Mouse (Mus musculus): ENCODE measurements around the gene Acad9. TPM values are rescaled to one million over a fixed set of nuclear protein-coding genes. Genes with fewer than 3 reads are reported as not detected.
"Not testable (repeated sequence)": the region's sequence is repeated elsewhere in the genome, so short reads cannot be mapped to it uniquely, and the experiment has no call there.

Acad9 gene
- polyA plus RNA-seq, 1 experiment = 13.0 TPM

DNA sequence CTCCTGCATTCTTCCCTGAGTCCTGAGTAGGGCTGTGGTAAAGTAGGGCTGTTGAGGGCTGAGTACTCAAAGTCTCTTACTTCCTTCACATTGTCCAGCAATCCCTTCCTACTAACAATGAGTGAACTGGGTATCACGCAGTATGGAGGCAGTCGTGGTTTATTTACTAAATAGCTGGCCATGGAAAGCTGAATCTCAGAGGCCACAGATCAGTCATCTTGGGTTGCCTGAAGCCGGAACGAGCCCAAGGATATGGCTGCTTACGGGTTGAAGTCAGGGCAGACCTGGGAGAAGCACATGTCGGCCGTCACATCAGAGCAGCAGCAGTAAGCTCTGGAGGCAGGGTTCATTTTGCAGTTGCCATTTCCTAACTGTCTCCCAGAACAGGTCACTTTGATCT is 17.6 kb downstream of the Acad9 start:
- Histone ChIP-seq H3K27ac (ENCODE audit: insufficient read depth, low read depth, low read length) (no peak overlapping the region), H3K4me3 (ENCODE audit: insufficient read depth, low read length) (no peak overlapping the region), H3K4me1 (ENCODE audit: control insufficient read depth, insufficient read depth, low read length) (no peaks in the 10 kb centered on the region)
- no peak for TF ChIP-seq POLR2A (IDR thresholded peaks at IDR 0.05; ENCODE audit: borderline replicate concordance, low read depth, low read length)
- TF ChIP-seq CTCF (IDR thresholded peaks at IDR 0.05; ENCODE audit: low read depth, low read length) = no peak

DNA sequence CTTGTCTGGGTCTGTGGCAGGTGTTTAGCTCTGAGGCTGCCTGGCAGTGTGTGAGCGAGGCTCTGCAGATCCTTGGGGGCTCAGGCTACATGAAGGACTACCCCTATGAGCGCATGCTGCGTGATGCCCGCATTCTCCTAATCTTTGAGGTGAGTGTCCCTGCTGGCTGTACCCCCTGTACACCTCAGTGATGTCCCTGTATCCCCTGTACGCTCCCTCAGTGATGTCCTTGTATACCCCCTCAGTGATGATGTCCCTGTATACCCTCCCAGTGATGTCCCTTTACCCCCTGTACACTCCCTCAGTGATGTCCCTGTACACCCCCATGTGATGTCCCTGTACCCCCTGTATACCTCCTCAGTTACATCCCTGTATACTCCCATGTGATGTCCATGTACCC is 19.6 kb downstream of the Acad9 start:
- Histone ChIP-seq H3K4me1 (ENCODE audit: control insufficient read depth, insufficient read depth, low read length) (no peaks in the 10 kb centered on the region), H3K27ac (ENCODE audit: insufficient read depth, low read depth, low read length) (no peak overlapping the region), H3K4me3 (ENCODE audit: insufficient read depth, low read length) (no peak overlapping the region)
- TF ChIP-seq POLR2A (IDR thresholded peaks at IDR 0.05; ENCODE audit: borderline replicate concordance, low read depth, low read length) (no peak), CTCF (IDR thresholded peaks at IDR 0.05; ENCODE audit: low read depth, low read length) (no peak)

- TF ChIP-seq POLR2A (IDR thresholded peaks at IDR 0.05; ENCODE audit: borderline replicate concordance, low read depth, low read length) = no peak
- TF ChIP-seq CTCF (IDR thresholded peaks at IDR 0.05; ENCODE audit: low read depth, low read length) = no peak
- H3K27ac ChIP-seq (ENCODE audit: insufficient read depth, low read depth, low read length) = no peak overlapping the region
- H3K4me3 ChIP-seq (ENCODE audit: insufficient read depth, low read length) = no peak overlapping the region
- no peaks in the 10 kb centered on the region for H3K4me1 ChIP-seq (ENCODE audit: control insufficient read depth, insufficient read depth, low read length)
These were observed 21.8 kb downstream of the Acad9 start for GRCm38 (mm10) chr3:36087591-36087990.

DNA sequence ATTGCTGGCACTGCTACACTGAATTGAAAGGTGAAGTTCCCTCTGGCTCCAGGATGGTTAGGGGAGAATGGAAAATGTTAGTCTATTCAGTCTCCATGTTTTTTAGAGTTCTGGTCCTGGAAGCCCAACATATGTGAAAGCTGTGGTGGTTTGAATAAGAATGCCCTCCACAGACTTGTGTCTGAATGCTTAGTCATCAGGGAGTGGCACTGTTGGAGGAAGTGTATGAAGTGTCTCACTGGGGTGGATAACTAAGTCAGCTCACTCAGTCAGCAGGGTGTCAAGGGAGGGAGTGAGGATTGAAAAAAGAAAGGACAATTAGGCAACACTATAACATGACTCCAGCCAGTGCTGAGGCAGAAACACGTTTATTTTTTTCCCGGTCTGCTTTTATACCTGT is 29.6 kb downstream of the Acad9 start:
- Histone ChIP-seq H3K4me3 (ENCODE audit: insufficient read depth, low read length) (no peak overlapping the region), H3K4me1 (ENCODE audit: control insufficient read depth, insufficient read depth, low read length) (0 out of 2 replicates have a peak, but pooled peaks cover 6% of the 10 kb centered on the region), H3K27ac (ENCODE audit: insufficient read depth, low read depth, low read length) (no peak overlapping the region)
- no peak for TF ChIP-seq CTCF (IDR thresholded peaks at IDR 0.05; ENCODE audit: low read depth, low read length)
- no peak for TF ChIP-seq POLR2A (IDR thresholded peaks at IDR 0.05; ENCODE audit: borderline replicate concordance, low read depth, low read length)

DNA sequence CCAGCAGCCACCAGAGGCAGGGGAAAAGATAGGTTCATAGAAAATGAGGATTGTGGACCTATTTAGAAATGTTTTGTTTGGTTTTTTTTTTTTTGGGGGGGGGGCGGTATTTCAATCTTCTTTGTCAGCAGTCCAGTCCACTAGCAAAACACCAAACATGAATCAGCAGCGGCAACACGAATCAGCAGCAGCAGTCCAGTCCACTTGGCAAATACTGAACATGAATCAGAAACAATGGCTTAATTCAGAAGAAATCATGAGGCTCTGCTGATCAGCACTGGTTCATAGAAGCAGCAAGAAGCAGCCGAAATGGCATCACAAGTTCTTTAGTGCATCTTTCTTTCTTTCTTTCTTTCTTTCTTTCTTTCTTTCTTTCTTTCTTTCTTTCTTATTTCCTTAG is 50.3 kb downstream of the Acad9 start:
- no peak overlapping the region for H3K27ac ChIP-seq (ENCODE audit: insufficient read depth, low read depth, low read length)
- TF ChIP-seq CTCF (IDR thresholded peaks at IDR 0.05; ENCODE audit: low read depth, low read length) = no peak
- no peak for TF ChIP-seq POLR2A (IDR thresholded peaks at IDR 0.05; ENCODE audit: borderline replicate concordance, low read depth, low read length)
- no peaks in the 10 kb centered on the region for H3K4me1 ChIP-seq (ENCODE audit: control insufficient read depth, insufficient read depth, low read length)
- H3K4me3 ChIP-seq (ENCODE audit: insufficient read depth, low read length) = no peak overlapping the region

DNA sequence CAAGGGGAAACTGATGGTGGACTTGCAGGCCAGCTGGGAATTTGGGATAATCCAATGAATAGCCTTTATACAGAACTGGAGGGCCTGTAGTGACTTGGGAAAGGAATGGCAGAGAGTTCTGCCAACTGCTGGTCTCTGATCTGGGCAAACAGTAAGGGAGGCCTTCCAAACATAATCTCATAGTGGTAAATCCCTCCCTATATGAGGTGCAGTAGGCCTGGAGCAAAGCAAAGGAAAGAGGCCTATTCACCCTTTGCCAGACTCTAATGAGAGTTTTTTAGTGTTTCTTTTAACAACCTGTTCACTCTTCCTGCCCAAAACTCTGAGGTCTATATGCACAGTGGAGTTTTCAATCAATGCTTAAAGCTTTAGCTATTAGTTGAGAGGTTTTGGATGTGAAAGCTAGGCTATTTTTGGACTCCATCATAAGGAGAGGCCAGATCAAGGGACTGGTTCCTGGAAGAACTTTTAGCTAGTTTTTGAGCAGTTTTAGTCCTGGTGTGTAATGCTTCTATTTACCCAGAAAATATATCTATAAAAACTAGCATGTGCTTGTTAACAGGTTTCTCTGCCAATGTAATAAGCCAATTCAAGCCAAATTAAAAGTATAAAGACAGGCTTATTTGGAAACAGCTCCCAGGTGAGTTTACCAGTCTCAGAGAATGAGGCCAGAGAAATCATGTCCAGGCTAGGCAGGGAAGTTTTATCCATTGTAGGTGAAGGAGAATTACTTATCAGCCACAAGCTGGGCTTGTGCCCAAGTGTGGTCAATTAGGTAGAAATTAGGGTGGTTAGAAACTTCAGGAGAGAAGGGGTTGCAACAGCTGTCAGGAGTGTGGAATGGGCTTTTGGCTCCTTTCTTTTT is 54.1 kb downstream of the Acad9 start:
- Histone ChIP-seq H3K4me1 (ENCODE audit: control insufficient read depth, insufficient read depth, low read length) (no peaks in the 10 kb centered on the region), H3K4me3 (ENCODE audit: insufficient read depth, low read length) (no peak overlapping the region), H3K27ac (ENCODE audit: insufficient read depth, low read depth, low read length) (no peak overlapping the region)
- TF ChIP-seq POLR2A (IDR thresholded peaks at IDR 0.05; ENCODE audit: borderline replicate concordance, low read depth, low read length) = no peak
- no peak for TF ChIP-seq CTCF (IDR thresholded peaks at IDR 0.05; ENCODE audit: low read depth, low read length)

- H3K4me3 ChIP-seq (ENCODE audit: insufficient read depth, low read length); H3K4me1 ChIP-seq (ENCODE audit: control insufficient read depth, insufficient read depth, low read length); H3K27ac ChIP-seq (ENCODE audit: insufficient read depth, low read depth, low read length): not testable (repeated sequence)
These were observed 60.4 kb downstream of the Acad9 start for GRCm38 (mm10) chr3:36126176-36126575.

DNA sequence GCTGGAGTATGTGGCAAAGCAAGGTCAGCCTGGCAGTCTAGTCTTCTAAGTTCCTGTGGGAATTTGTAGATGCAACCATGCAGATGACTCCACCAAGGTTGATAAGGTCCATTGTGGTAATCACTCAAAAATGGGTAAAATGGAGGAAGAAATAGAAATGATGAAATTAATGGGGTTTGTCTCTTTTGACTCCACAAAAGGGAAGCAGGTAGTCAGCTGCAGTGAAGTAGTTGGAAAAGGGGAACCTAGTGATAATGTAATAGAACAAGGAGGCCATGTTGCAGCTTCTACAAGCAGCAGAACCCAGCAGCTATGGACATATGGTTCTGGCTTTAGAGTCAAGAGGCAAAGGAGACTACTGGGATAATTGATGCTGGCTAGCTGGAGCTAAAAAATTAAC is 70.4 kb downstream of the Acad9 start:
- Histone ChIP-seq H3K4me3 (ENCODE audit: insufficient read depth, low read length) (no peak overlapping the region), H3K4me1 (ENCODE audit: control insufficient read depth, insufficient read depth, low read length) (peaks cover 8% of the 10 kb centered on the region), H3K27ac (ENCODE audit: insufficient read depth, low read depth, low read length) (no peak overlapping the region)
- TF ChIP-seq CTCF (IDR thresholded peaks at IDR 0.05; ENCODE audit: low read depth, low read length) = no peak
- no peak for TF ChIP-seq POLR2A (IDR thresholded peaks at IDR 0.05; ENCODE audit: borderline replicate concordance, low read depth, low read length)

- Histone ChIP-seq H3K4me1 (ENCODE audit: control insufficient read depth, insufficient read depth, low read length) (peaks cover 6% of the 10 kb centered on the region), H3K27ac (ENCODE audit: insufficient read depth, low read depth, low read length) (no peak overlapping the region), H3K4me3 (ENCODE audit: insufficient read depth, low read length) (no peak overlapping the region)
- TF ChIP-seq POLR2A (IDR thresholded peaks at IDR 0.05; ENCODE audit: borderline replicate concordance, low read depth, low read length) = no peak
- TF ChIP-seq CTCF (IDR thresholded peaks at IDR 0.05; ENCODE audit: low read depth, low read length) = no peak
These were observed 71.8 kb downstream of the Acad9 start for GRCm38 (mm10) chr3:36137560-36137959.

DNA sequence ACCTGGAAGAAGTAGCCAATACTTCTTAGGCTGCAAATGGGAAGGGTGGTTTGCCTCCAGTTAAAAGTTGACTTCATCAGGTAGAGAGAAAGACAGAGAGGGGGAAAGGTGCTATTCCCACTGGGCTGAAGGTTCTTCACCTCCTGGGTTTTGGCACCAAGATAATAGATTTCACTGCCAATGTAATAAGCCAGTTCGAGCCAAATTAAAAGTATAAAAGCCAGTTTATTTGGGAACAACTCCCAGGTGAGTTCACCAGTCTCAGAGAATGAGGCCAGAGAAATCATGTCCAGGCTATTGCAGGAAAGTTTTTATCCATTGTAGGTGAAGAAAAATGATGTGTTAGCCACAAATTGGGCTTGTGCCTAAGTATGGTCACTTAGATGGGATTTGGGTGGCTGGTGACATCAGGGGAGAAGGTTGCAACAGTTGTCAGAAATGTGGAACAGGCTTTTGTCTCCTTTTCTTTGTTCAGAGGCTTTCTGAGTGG is 72.4 kb downstream of the Acad9 start:
- no peak overlapping the region for H3K4me3 ChIP-seq (ENCODE audit: insufficient read depth, low read length)
- peaks cover 6% of the 10 kb centered on the region for H3K4me1 ChIP-seq (ENCODE audit: control insufficient read depth, insufficient read depth, low read length)
- no peak overlapping the region for H3K27ac ChIP-seq (ENCODE audit: insufficient read depth, low read depth, low read length)
- TF ChIP-seq CTCF (IDR thresholded peaks at IDR 0.05; ENCODE audit: low read depth, low read length) = no peak
- no peak for TF ChIP-seq POLR2A (IDR thresholded peaks at IDR 0.05; ENCODE audit: borderline replicate concordance, low read depth, low read length)
